Mouse (Mus musculus): ENCODE measurements around the gene Rbfox3. TPM values are rescaled to one million over a fixed set of nuclear protein-coding genes. Genes with fewer than 3 reads are reported as not detected.

Rbfox3 gene
- polyA plus RNA-seq, 1 experiment, result not detected

DNA sequence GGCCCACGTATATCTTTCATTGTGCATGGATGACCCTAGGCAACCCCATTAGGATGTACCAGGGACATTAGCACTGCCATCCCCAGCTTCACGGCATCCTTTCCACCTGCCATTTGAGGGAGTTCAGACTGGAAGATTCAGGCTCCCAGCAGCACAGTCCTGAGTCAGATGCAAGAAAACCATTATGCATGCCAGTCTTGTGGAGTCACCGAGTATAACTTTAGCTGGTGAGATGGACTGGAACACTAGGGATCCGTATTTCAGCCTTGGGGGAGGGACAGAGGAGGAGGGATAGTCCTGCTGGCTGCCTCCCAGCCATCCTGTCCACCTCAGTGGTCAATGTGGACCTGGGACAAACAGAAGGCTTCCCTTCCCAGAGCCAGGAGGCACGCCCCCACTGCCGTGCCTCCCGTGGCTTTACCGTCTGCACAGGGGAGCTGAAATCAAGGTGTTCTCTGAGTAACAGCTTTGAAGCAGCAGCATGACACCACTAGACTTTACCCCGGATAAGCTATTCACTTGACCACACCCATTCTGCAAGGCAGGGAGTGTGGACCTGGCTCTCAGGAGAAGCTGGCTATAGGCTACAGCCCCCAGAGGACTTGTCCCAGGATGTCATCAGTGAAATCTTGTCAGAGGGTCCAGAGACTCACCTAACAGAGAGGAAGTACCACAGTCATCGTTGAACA, 78.5 kb downstream of the Rbfox3 start:
- no peak overlapping the region for H3ac ChIP-seq (ENCODE audit: control insufficient read depth, insufficient read length)
- H3K4me2 ChIP-seq (ENCODE audit: low read depth), result no peak overlapping the region
- TF ChIP-seq E2F4 (IDR thresholded peaks at IDR 0.05; ENCODE audit: insufficient read depth) (no peak), TCF3 (IDR thresholded peaks at IDR 0.05; ENCODE audit: insufficient read length, low read depth) (no peak), REST (IDR thresholded peaks at IDR 0.05; ENCODE audit: insufficient read depth, insufficient read length) (no peak), POLR2A (IDR thresholded peaks at IDR 0.05; ENCODE audit: insufficient read length, low read depth) (no peak), SRF (IDR thresholded peaks at IDR 0.05; ENCODE audit: control insufficient read depth, insufficient read length, low read depth) (no peak)
- H3K36me3 ChIP-seq (ENCODE audit: control insufficient read depth, insufficient read depth), result no peaks in the 10 kb centered on the region
- H3K27me3 ChIP-seq (ENCODE audit: control insufficient read depth, insufficient read depth, insufficient read length), result peaks cover 40% of the 10 kb centered on the region
- H3K79me2 ChIP-seq (ENCODE audit: control insufficient read depth, insufficient read depth), result no peaks in the 10 kb centered on the region
- H3K4me3 ChIP-seq, result no peak overlapping the region

DNA sequence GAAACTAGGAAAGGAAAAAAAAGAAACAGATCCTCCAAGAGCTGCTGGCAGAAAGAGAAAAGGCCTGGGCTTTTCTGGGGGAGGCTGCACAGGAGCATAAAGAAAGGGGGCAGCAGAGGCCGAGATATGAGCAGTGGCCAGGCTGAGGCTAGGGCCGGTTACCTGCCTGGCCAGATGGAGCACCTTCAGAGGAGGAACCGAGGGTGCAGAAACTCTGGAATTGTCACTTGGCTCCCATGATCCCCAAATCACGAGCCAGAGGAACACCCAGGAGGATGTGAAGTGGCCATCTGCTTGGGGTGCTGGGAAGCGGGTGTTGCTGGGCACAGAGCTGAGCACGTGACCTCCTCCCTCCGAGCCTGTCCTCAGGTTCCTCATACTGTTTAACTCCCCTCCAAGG, 79.7 kb downstream of the Rbfox3 start:
- H3K27me3 ChIP-seq (ENCODE audit: control insufficient read depth, insufficient read depth, insufficient read length), result peaks cover 40% of the 10 kb centered on the region
- H3ac ChIP-seq (ENCODE audit: control insufficient read depth, insufficient read length), result no peak overlapping the region
- no peaks in the 10 kb centered on the region for H3K79me2 ChIP-seq (ENCODE audit: control insufficient read depth, insufficient read depth)
- no peak overlapping the region for H3K4me2 ChIP-seq (ENCODE audit: low read depth)
- no peak for TF ChIP-seq REST (IDR thresholded peaks at IDR 0.05; ENCODE audit: insufficient read depth, insufficient read length)
- TF ChIP-seq USF1 (IDR thresholded peaks at IDR 0.05; ENCODE audit: low read depth), result no peak
- TF ChIP-seq MYOG (IDR thresholded peaks at IDR 0.05; ENCODE audit: control insufficient read depth in 1 of 3, insufficient read depth in 1 of 3, insufficient read length in 2 of 3, low read depth in 2 of 3), result no peak
- no peak for TF ChIP-seq MAX (IDR thresholded peaks at IDR 0.05; ENCODE audit: low read depth)
- no peak for TF ChIP-seq SRF (IDR thresholded peaks at IDR 0.05; ENCODE audit: control insufficient read depth, insufficient read length, low read depth)
- no peak for TF ChIP-seq MYOD1 (IDR thresholded peaks at IDR 0.05; ENCODE audit: control insufficient read depth in 1 of 3, insufficient read length in 2 of 3, low read depth in 2 of 3)
- no peak for TF ChIP-seq E2F4 (IDR thresholded peaks at IDR 0.05; ENCODE audit: insufficient read depth)
- TF ChIP-seq TCF12 (IDR thresholded peaks at IDR 0.05; ENCODE audit: insufficient read depth, poor library complexity, severe bottlenecking), result no peak
- no peak for TF ChIP-seq TCF3 (IDR thresholded peaks at IDR 0.05; ENCODE audit: insufficient read length, low read depth)
- TF ChIP-seq CEBPB (IDR thresholded peaks at IDR 0.05; ENCODE audit: insufficient read depth, poor library complexity, severe bottlenecking), result no peak
- H3K4me3 ChIP-seq, result no peak overlapping the region
- H3K36me3 ChIP-seq (ENCODE audit: control insufficient read depth, insufficient read depth), result no peaks in the 10 kb centered on the region

DNA sequence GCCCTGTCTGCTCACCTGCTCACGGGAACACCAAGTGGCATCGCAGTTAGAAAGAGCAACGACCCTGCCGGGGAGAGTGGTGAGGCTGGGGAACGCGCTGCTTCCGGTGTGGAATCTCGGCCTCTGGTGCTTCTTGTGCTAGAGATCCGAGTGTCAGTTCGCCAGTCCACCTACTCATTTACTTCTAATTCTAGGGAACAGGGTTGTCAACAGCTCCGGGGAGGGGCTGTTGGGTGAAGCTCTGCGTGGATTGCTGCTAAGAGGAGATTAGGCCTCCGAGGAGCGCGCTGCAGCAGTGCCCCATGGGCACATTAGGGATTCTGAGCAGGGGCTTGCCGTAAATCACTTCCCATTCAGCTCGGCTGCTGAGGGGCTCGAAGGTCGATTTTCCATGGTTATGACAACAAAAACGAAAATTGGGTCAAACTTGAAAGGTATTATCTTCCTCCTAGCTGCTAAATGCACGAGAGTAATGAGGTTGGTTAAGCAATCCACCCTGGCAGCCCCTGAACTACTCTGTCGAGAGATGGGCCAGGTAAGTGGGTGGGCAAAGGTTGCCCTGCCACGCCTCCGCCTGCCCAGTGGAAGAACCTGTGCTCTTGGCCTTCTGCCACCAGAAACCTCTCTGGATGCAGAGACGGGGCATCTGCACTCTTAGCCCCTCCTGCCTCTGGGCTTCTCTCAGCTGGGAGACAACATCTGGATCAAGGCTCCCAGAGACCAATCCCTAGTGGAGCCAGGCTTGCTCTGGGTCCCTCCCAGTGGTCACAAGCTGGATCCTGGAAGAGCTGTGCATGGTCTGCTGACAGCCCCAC, 85.9 kb downstream of the Rbfox3 start:
- Histone ChIP-seq H3K4me3 (no peak overlapping the region), H3ac (ENCODE audit: control insufficient read depth, insufficient read length) (no peak overlapping the region), H3K27me3 (ENCODE audit: control insufficient read depth, insufficient read depth, insufficient read length) (peaks cover 40% of the 10 kb centered on the region), H3K36me3 (ENCODE audit: control insufficient read depth, insufficient read depth) (no peaks in the 10 kb centered on the region), H3K4me2 (ENCODE audit: low read depth) (no peak overlapping the region), H3K79me2 (ENCODE audit: control insufficient read depth, insufficient read depth) (no peaks in the 10 kb centered on the region)
- TF ChIP-seq CEBPB (IDR thresholded peaks at IDR 0.05; ENCODE audit: insufficient read depth, poor library complexity, severe bottlenecking) (no peak), SRF (IDR thresholded peaks at IDR 0.05; ENCODE audit: control insufficient read depth, insufficient read length, low read depth) (no peak), POLR2AphosphoS2 (IDR thresholded peaks at IDR 0.05; ENCODE audit: insufficient read length, low read depth) (no peak), REST (IDR thresholded peaks at IDR 0.05; ENCODE audit: insufficient read depth, insufficient read length) (no peak), TCF12 (IDR thresholded peaks at IDR 0.05; ENCODE audit: insufficient read depth, poor library complexity, severe bottlenecking) (no peak), TCF3 (IDR thresholded peaks at IDR 0.05; ENCODE audit: insufficient read length, low read depth) (no peak), E2F4 (IDR thresholded peaks at IDR 0.05; ENCODE audit: insufficient read depth) (no peak), POLR2A (IDR thresholded peaks at IDR 0.05; ENCODE audit: insufficient read length, low read depth) (no peak), MYOG (IDR thresholded peaks at IDR 0.05; ENCODE audit: control insufficient read depth in 1 of 3, insufficient read depth in 1 of 3, insufficient read length in 2 of 3, low read depth in 2 of 3) (no peak), MYOD1 (IDR thresholded peaks at IDR 0.05; ENCODE audit: control insufficient read depth in 1 of 3, insufficient read length in 2 of 3, low read depth in 2 of 3) (no peak), USF1 (IDR thresholded peaks at IDR 0.05; ENCODE audit: low read depth) (no peak), MAX (IDR thresholded peaks at IDR 0.05; ENCODE audit: low read depth) (no peak)

DNA sequence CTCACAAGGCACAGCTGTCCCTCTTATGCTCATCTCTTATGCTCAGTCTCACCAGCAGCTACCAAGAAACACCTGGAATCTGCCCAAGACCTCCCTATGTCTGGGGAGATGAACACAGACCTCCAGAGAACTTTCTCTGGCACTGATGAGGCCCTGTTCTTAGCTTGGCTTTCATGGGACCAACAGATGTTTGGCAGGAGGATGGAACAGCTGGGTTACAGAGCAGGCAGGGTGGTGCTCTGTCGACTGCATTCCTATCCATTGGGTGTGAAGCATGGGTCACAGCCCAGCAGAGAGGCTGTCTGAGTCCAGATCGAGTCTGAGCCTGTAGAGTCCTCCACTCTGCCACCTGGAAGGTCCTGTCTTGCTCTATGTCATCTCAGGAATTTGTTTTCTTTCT, 90.0 kb downstream of the Rbfox3 start:
- TF ChIP-seq MYOG (IDR thresholded peaks at IDR 0.05; ENCODE audit: control insufficient read depth in 1 of 3, insufficient read depth in 1 of 3, insufficient read length in 2 of 3, low read depth in 2 of 3) (no peak), CEBPB (IDR thresholded peaks at IDR 0.05; ENCODE audit: insufficient read depth, poor library complexity, severe bottlenecking) (no peak), MYOD1 (IDR thresholded peaks at IDR 0.05; ENCODE audit: control insufficient read depth in 1 of 3, insufficient read length in 2 of 3, low read depth in 2 of 3) (no peak), SRF (IDR thresholded peaks at IDR 0.05; ENCODE audit: control insufficient read depth, insufficient read length, low read depth) (no peak), MAX (IDR thresholded peaks at IDR 0.05; ENCODE audit: low read depth) (no peak), REST (IDR thresholded peaks at IDR 0.05; ENCODE audit: insufficient read depth, insufficient read length) (no peak), TCF12 (IDR thresholded peaks at IDR 0.05; ENCODE audit: insufficient read depth, poor library complexity, severe bottlenecking) (no peak)
- Histone ChIP-seq H3K4me3 (no peak overlapping the region), H3K36me3 (ENCODE audit: control insufficient read depth, insufficient read depth) (no peaks in the 10 kb centered on the region), H3K27me3 (ENCODE audit: control insufficient read depth, insufficient read depth, insufficient read length) (peaks cover 13% of the 10 kb centered on the region), H3ac (ENCODE audit: control insufficient read depth, insufficient read length) (no peak overlapping the region), H3K79me2 (ENCODE audit: control insufficient read depth, insufficient read depth) (no peaks in the 10 kb centered on the region), H3K4me2 (ENCODE audit: low read depth) (no peak overlapping the region)

Data from myocyte (in vitro differentiated cells).